Mouse (Mus musculus) testis, adult 2 months (tissue): ENCODE measurements around the gene Wnt10b.

Experiments used
- CTCF ChIP-seq: fragments of 200-500 bp; IDR thresholded peaks from 2 replicates; pipeline ENCODE4 v1.5.1; 2012; ENCODE audit warnings: low read depth, mild to moderate bottlenecking, inconsistent platforms, low read length, moderate library complexity; ENCODE audit not compliant: control insufficient read depth, insufficient read depth, insufficient replicate concordance
- POLR2A ChIP-seq: fragments of 200-500 bp; IDR thresholded peaks from 2 replicates; pipeline ENCODE4 v1.6.1; 2012; ENCODE audit warnings: low read depth, mild to moderate bottlenecking, inconsistent platforms, low read length, moderate library complexity; ENCODE audit not compliant: control insufficient read depth

DNA sequence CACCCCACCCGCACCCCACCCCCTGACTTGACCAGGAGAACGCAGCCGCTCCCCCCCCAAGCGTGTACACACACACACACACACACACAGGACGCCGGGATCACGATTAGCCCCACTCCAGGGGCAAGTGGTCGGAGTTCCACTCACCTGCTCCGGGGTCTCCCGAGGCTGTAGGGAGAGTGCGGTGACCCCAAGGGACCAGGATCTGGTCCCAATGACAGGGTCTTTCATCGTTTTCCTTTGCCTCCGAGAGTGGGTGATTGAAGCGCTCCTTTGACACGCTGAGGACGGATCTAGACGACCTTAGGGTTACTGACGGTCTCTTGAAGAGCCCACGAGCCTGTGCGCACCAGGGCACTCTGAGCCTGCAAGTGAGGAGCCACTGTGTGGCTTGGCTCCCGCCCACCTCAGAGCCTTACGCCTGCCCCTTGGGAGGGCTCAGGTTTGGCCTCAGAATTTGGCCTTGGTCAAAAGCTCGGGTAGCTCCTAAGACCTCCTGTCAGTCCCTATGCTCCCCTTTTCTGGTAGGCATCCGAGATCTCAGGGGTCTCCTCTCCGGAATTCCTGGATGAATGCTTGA lies 331 bp upstream of the Wnt10b start:
- TF ChIP-seq CTCF (no peak), POLR2A (no peak)
